Mouse (Mus musculus) C2C12 (cell line): Measurements from ENCODE around the gene Cpvl. TPM values are rescaled to one million over a fixed set of nuclear protein-coding genes. Genes with fewer than 3 reads are reported as not detected.

Experiments used
- H3K27me3 ChIP-seq: one replicate; pipeline ENCODE4 v1.6.1; 2011; ENCODE audit not compliant: control insufficient read depth, insufficient read depth, insufficient read length
- H3K36me3 ChIP-seq: one replicate; pipeline ENCODE4 v1.6.1; 2011; ENCODE audit not compliant: control insufficient read depth, insufficient read depth
- H3K4me3 ChIP-seq: one replicate; pipeline ENCODE4 v1.5.1; 2011; ENCODE audit warnings: mild to moderate bottlenecking, control low read depth; ENCODE audit not compliant: poor library complexity, insufficient read depth, severe bottlenecking
- H3K79me2 ChIP-seq: one replicate; pipeline ENCODE4 v1.6.1; 2011; ENCODE audit not compliant: control insufficient read depth, insufficient read depth
- H3K79me3 ChIP-seq: one replicate; pipeline ENCODE4 v1.6.1; 2011; ENCODE audit warnings: low read depth, control low read depth
- H3ac ChIP-seq: one replicate; pipeline ENCODE3; 2011; ENCODE audit warnings: low read depth; ENCODE audit not compliant: control insufficient read depth, insufficient read length
- CEBPB ChIP-seq: IDR thresholded peaks from one replicate; pipeline ENCODE4 v1.6.1; 2011; ENCODE audit warnings: low read depth, mild to moderate bottlenecking, control low read depth, moderate library complexity
- CTCF ChIP-seq: IDR thresholded peaks from one replicate; pipeline ENCODE4 v1.5.1; 2011; ENCODE audit not compliant: control insufficient read depth, insufficient read depth, insufficient read length
- FOSL1 ChIP-seq: IDR thresholded peaks from one replicate; pipeline ENCODE4 v1.8.0; 2011; ENCODE audit warnings: mild to moderate bottlenecking, low read length; ENCODE audit not compliant: poor library complexity, insufficient read depth, severe bottlenecking
- MAX ChIP-seq: IDR thresholded peaks from one replicate; pipeline ENCODE4 v1.6.1; 2011; ENCODE audit warnings: mild to moderate bottlenecking, control low read depth
- MYOD1 ChIP-seq: IDR thresholded peaks from one replicate; pipeline ENCODE4 v1.6.1; 2011; ENCODE audit warnings: low read depth; ENCODE audit not compliant: control insufficient read depth, insufficient read length
- MYOG ChIP-seq: IDR thresholded peaks from one replicate; pipeline ENCODE4 v1.6.1; 2011; ENCODE audit not compliant: control insufficient read depth, insufficient read length; ENCODE audit errors: extremely low read depth
- USF1 ChIP-seq: IDR thresholded peaks from one replicate; pipeline ENCODE4 v1.6.1; 2011; ENCODE audit warnings: low read depth, mild to moderate bottlenecking, control low read depth, moderate library complexity
- polyA plus RNA-seq: library from polyadenylated mRNA; unstranded; fragments of >200 nt; fragmentation: generic; extraction: Trizol; gene quantifications from one replicate; pipeline ENCODE4 v1.2.1, GENCODE M21; 2012; ENCODE audit warnings: missing spikeins

Gene Cpvl
- polyA plus RNA-seq, 1 experiment, result not detected

GRCm38 (mm10) chr6:53897872-53898464 is 80.5 kb downstream of the Cpvl start:
- Histone ChIP-seq H3K79me2 (no peaks in the 10 kb centered on the region), H3K4me3 (no peak overlapping the region), H3K27me3 (peaks cover 8% of the 10 kb centered on the region), H3K79me3 (no peaks in the 10 kb centered on the region), H3ac (no peak overlapping the region), H3K36me3 (no peaks in the 10 kb centered on the region)
- TF ChIP-seq FOSL1 (no peak), MYOD1 (no peak), MYOG (no peak), CEBPB (no peak), USF1 (no peak), CTCF (no peak), MAX (no peak)

GRCm38 (mm10) chr6:53897126-53897525 is 81.3 kb downstream of the Cpvl start:
- no peak overlapping the region for H3K4me3 ChIP-seq
- no peaks in the 10 kb centered on the region for H3K79me2 ChIP-seq
- no peaks in the 10 kb centered on the region for H3K79me3 ChIP-seq
- TF ChIP-seq USF1 (no peak), FOSL1 (no peak), CEBPB (no peak), MAX (no peak), MYOG (no peak), MYOD1 (no peak), CTCF (no peak)
- H3K36me3 ChIP-seq, result no peaks in the 10 kb centered on the region
- peaks cover 8% of the 10 kb centered on the region for H3K27me3 ChIP-seq
- no peak overlapping the region for H3ac ChIP-seq

- peaks cover 8% of the 10 kb centered on the region for H3K27me3 ChIP-seq
- H3K79me3 ChIP-seq, result no peaks in the 10 kb centered on the region
- no peak overlapping the region for H3ac ChIP-seq
- H3K4me3 ChIP-seq, result no peak overlapping the region
- no peak for TF ChIP-seq MYOD1
- no peak for TF ChIP-seq FOSL1
- TF ChIP-seq MYOG, result no peak
- TF ChIP-seq USF1, result no peak
- TF ChIP-seq MAX, result no peak
- TF ChIP-seq CTCF, result no peak
- no peak for TF ChIP-seq CEBPB
- no peaks in the 10 kb centered on the region for H3K79me2 ChIP-seq
- H3K36me3 ChIP-seq, result no peaks in the 10 kb centered on the region
Observed at GRCm38 (mm10) chr6:53893731-53894130, 84.7 kb downstream of the Cpvl start.

GRCm38 (mm10) chr6:53891109-53891508 is 87.4 kb downstream of the Cpvl start:
- no peaks in the 10 kb centered on the region for H3K79me3 ChIP-seq
- H3K4me3 ChIP-seq, result no peak overlapping the region
- TF ChIP-seq MYOD1 (no peak), USF1 (no peak), CEBPB (no peak), CTCF (no peak), MYOG (no peak), FOSL1 (no peak), MAX (no peak)
- no peak overlapping the region for H3ac ChIP-seq
- no peaks in the 10 kb centered on the region for H3K79me2 ChIP-seq
- H3K36me3 ChIP-seq, result no peaks in the 10 kb centered on the region
- H3K27me3 ChIP-seq, result peaks cover 15% of the 10 kb centered on the region

- TF ChIP-seq CEBPB (no peak), USF1 (no peak), CTCF (no peak), FOSL1 (no peak), MAX (no peak), MYOG (no peak), MYOD1 (no peak)
- H3K79me2 ChIP-seq, result no peaks in the 10 kb centered on the region
- no peak overlapping the region for H3ac ChIP-seq
- peaks cover 20% of the 10 kb centered on the region for H3K27me3 ChIP-seq
- H3K79me3 ChIP-seq, result no peaks in the 10 kb centered on the region
- H3K4me3 ChIP-seq, result no peak overlapping the region
- H3K36me3 ChIP-seq, result no peaks in the 10 kb centered on the region
Observed at GRCm38 (mm10) chr6:53884931-53885330, 93.5 kb downstream of the Cpvl start.

GRCm38 (mm10) chr6:53884496-53884895 is 94.0 kb downstream of the Cpvl start:
- Histone ChIP-seq H3K79me2 (no peaks in the 10 kb centered on the region), H3K36me3 (no peaks in the 10 kb centered on the region), H3K27me3 (peaks cover 20% of the 10 kb centered on the region), H3K79me3 (no peaks in the 10 kb centered on the region), H3ac (no peak overlapping the region), H3K4me3 (no peak overlapping the region)
- TF ChIP-seq FOSL1 (no peak), CEBPB (no peak)
